Mouse (Mus musculus): ENCODE data around the gene Chmp5.

- TF ChIP-seq CTCF (IDR thresholded peaks at IDR 0.05), result no peak
- TF ChIP-seq POLR2A (IDR thresholded peaks at IDR 0.05; ENCODE audit: insufficient read depth, low read depth, low read length), result no peak
- TF ChIP-seq EP300 (IDR thresholded peaks at IDR 0.05; ENCODE audit: insufficient read depth, low read depth, low read length), result no peak
Measured at GRCm38 (mm10) chr4:40915947-40916346, 32.3 kb upstream of the Chmp5 start.

All from heart, adult 2 months (tissue).